9 mouse cellular contexts compared by ENCODE assay signal in the genomic region with DNA sequence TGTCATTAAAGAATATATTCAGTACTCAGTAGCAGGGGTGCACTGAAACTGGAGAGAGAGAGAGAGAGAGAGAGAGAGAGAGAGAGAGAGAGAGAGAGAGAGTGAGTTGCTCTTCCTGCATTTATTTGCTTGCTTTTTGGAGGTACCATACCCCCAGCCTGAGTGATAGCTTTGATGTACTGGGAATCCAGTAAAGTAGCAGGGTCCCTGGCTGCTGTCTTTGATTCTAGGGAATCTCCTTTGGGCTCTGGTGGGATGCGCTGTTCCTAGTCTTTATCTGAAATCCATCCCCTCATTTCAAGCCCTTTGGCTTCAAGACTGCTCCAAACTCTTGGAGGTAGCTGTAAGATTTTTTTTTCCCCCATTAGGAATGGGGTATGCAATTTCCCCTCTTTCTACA.
A peak's percentile ranks its signal among the peaks of the same experiment; 100 is the strongest.
DNase-seq lines count a peak whose midpoint lies in the region; ATAC-seq and TF ChIP-seq lines count a peak whose summit lies in the region.
"Had no signal": no experiment of that assay in that cellular context is flagged by ENCODE, and none has a peak within 500 bp of the region (broad histone marks: within the 10 kb centered on the region; RNA-seq: fewer than 3 reads in every experiment).

No protein-coding gene starts in this region.

- H3K9me3 ChIP-seq in lung, embryonic 14.5 days (ENCODE audit: low read depth, low read length) = no peaks in the 10 kb centered on the region
- H3K9me3 ChIP-seq in forebrain, embryonic 15.5 days = no peaks in the 10 kb centered on the region
- no peaks in the 10 kb centered on the region for H3K9me3 ChIP-seq in limb, embryonic 14.5 days (ENCODE audit: control insufficient read depth, low read length)
- no peaks in the 10 kb centered on the region for H3K9me3 ChIP-seq in stomach, embryonic 15.5 days
- H3K9me3 ChIP-seq in heart, embryonic 11.5 days (replicated peaks; ENCODE audit: control insufficient read depth, low read length) = no peaks in the 10 kb centered on the region

- TF ChIP-seq POLR2A in limb, embryonic 14.5 days (IDR thresholded peaks at IDR 0.05; ENCODE audit: borderline replicate concordance, extremely low read depth, insufficient read depth, insufficient read length) = no peak

- peaks cover 12% of the 10 kb centered on the region for H3K27me3 ChIP-seq in lung, embryonic 14.5 days (ENCODE audit: insufficient read depth, low read length)
- peaks cover 53% of the 10 kb centered on the region for H3K27me3 ChIP-seq in forebrain, embryonic 15.5 days
- H3K27me3 ChIP-seq in limb, embryonic 14.5 days (ENCODE audit: control insufficient read depth, insufficient read depth, low read length) = peaks cover 24% of the 10 kb centered on the region; the same call in 1 of the 2 replicates
- H3K27me3 ChIP-seq in stomach, embryonic 15.5 days (replicated peaks) = peaks cover 2% of the 10 kb centered on the region; the same call in 1 of the 2 replicates
- peaks cover 32% of the 10 kb centered on the region for H3K27me3 ChIP-seq in heart, embryonic 11.5 days (ENCODE audit: control insufficient read depth, insufficient read depth, low read length)

- peak overlapping the region; percentile 48; the same call in 1 of the 2 replicates for H3K27ac ChIP-seq in lung, embryonic 14.5 days (ENCODE audit: low read depth)
- no peak overlapping the region for H3K27ac ChIP-seq in forebrain, embryonic 15.5 days (replicated peaks)
- peak overlapping the region; percentile 100 for H3K27ac ChIP-seq in limb, embryonic 14.5 days (replicated peaks; ENCODE audit: low read depth, low read length)
- no peak overlapping the region for H3K27ac ChIP-seq in stomach, embryonic 15.5 days
- H3K27ac ChIP-seq in heart, embryonic 11.5 days (ENCODE audit: low read depth, low read length) = no peak overlapping the region

- DNase-seq in lung, embryonic 14.5 days = peak; percentile 45
- no peak for DNase-seq in lung, postnatal 4 days
- no peak for DNase-seq in limb, embryonic 14.5 days (ENCODE audit: low spot score)
- DNase-seq in cerebellum, adult 18-20 months = no peak
- DNase-seq in right cerebral cortex, adult 18-20 months = no peak
- DNase-seq: lung, postnatal 36 days had no signal

- no peak for TF ChIP-seq CTCF in lung, embryonic 14.5 days (IDR thresholded peaks at IDR 0.05; ENCODE audit: low read depth)

- 32% methylated on average over 1 of the region's 1 CpGs for WGBS in lung, embryonic 14.5 days
- WGBS in forebrain, embryonic 15.5 days = 6% methylated on average over 1 of the region's 1 CpGs
- WGBS in limb, embryonic 14.5 days = 12% methylated on average over 1 of the region's 1 CpGs
- 65% methylated on average over 1 of the region's 1 CpGs for WGBS in stomach, embryonic 15.5 days
- WGBS in heart, embryonic 11.5 days (ENCODE audit: insufficient replicate concordance) = 15% methylated on average over 1 of the region's 1 CpGs

- no peaks in the 10 kb centered on the region for H3K36me3 ChIP-seq in lung, embryonic 14.5 days (ENCODE audit: insufficient read depth)
- H3K36me3 ChIP-seq in forebrain, embryonic 15.5 days = no peaks in the 10 kb centered on the region
- no peaks in the 10 kb centered on the region for H3K36me3 ChIP-seq in limb, embryonic 14.5 days (ENCODE audit: control insufficient read depth, insufficient read depth, low read length)
- no peaks in the 10 kb centered on the region for H3K36me3 ChIP-seq in stomach, embryonic 15.5 days
- no peaks in the 10 kb centered on the region for H3K36me3 ChIP-seq in heart, embryonic 11.5 days (ENCODE audit: control insufficient read depth, insufficient read depth, low read length)

- H3K9ac ChIP-seq in lung, embryonic 14.5 days = peak overlapping the region; percentile 100
- no peak overlapping the region for H3K9ac ChIP-seq in forebrain, embryonic 15.5 days (replicated peaks)
- peak overlapping the region; percentile 100 for H3K9ac ChIP-seq in limb, embryonic 14.5 days (ENCODE audit: low read depth, low read length, severe bottlenecking)
- no peak overlapping the region for H3K9ac ChIP-seq in stomach, embryonic 15.5 days
- no peak overlapping the region for H3K9ac ChIP-seq in heart, embryonic 11.5 days (ENCODE audit: low read depth, low read length)

- ATAC-seq in lung, embryonic 14.5 days (ENCODE audit: insufficient read depth) = no peak
- ATAC-seq in forebrain, embryonic 15.5 days (replicated peaks) = no peak
- ATAC-seq in limb, embryonic 14.5 days (ENCODE audit: low FRiP score, low read depth) = no peak
- ATAC-seq in stomach, embryonic 15.5 days (ENCODE audit: insufficient read depth, low FRiP score, low read depth) = no peak
- ATAC-seq in heart, embryonic 11.5 days (replicated peaks; ENCODE audit: insufficient number of reproducible peaks, low FRiP score, low TSS enrichment) = no peak

- peak overlapping the region; percentile 65 for H3K4me2 ChIP-seq in lung, embryonic 14.5 days
- peak overlapping the region; percentile 70; the same call in 1 of the 2 replicates for H3K4me2 ChIP-seq in forebrain, embryonic 15.5 days (replicated peaks)
- peak overlapping the region; percentile 62 for H3K4me2 ChIP-seq in limb, embryonic 14.5 days (replicated peaks; ENCODE audit: low read depth, low read length, severe bottlenecking)
- peak overlapping the region; percentile 71 for H3K4me2 ChIP-seq in stomach, embryonic 15.5 days
- H3K4me2 ChIP-seq in heart, embryonic 11.5 days = no peak overlapping the region

- peak overlapping the region; percentile 93 for H3K4me3 ChIP-seq in lung, embryonic 14.5 days (ENCODE audit: low read depth, low read length)
- no peak overlapping the region for H3K4me3 ChIP-seq in forebrain, embryonic 15.5 days
- peak overlapping the region; percentile 92 for H3K4me3 ChIP-seq in limb, embryonic 14.5 days (replicated peaks; ENCODE audit: low read length)
- 0 out of 2 replicates have a peak overlapping the region, but pooled peaks have one; percentile 14 for H3K4me3 ChIP-seq in stomach, embryonic 15.5 days (replicated peaks)
- H3K4me3 ChIP-seq in heart, embryonic 11.5 days (ENCODE audit: low read depth, low read length) = no peak overlapping the region

- H3K4me1 ChIP-seq in lung, embryonic 14.5 days (ENCODE audit: insufficient read depth) = peaks cover 6% of the 10 kb centered on the region
- H3K4me1 ChIP-seq in forebrain, embryonic 15.5 days = peaks cover 26% of the 10 kb centered on the region
- peaks cover 37% of the 10 kb centered on the region for H3K4me1 ChIP-seq in limb, embryonic 14.5 days (ENCODE audit: control insufficient read depth, insufficient read depth, low read length)
- peaks cover 29% of the 10 kb centered on the region for H3K4me1 ChIP-seq in stomach, embryonic 15.5 days
- peaks cover 20% of the 10 kb centered on the region for H3K4me1 ChIP-seq in heart, embryonic 11.5 days (ENCODE audit: control insufficient read depth, insufficient read depth, low read length)

Comparison
In these comparisons a context has a peak if more than half of its experiments do, and no peak if none do; other contexts are left out.
1. H3K27ac ChIP-seq: peak in lung, embryonic 14.5 days (single experiment) and limb, embryonic 14.5 days (single experiment); none in forebrain, embryonic 15.5 days (single experiment), stomach, embryonic 15.5 days (single experiment) and heart, embryonic 11.5 days (single experiment).
2. H3K4me3 ChIP-seq: peak in lung, embryonic 14.5 days (single experiment), limb, embryonic 14.5 days (single experiment) and stomach, embryonic 15.5 days (single experiment); none in forebrain, embryonic 15.5 days (single experiment) and heart, embryonic 11.5 days (single experiment).
3. H3K9ac ChIP-seq: peak in lung, embryonic 14.5 days (single experiment) and limb, embryonic 14.5 days (single experiment); none in forebrain, embryonic 15.5 days (single experiment), stomach, embryonic 15.5 days (single experiment) and heart, embryonic 11.5 days (single experiment).